Mouse (Mus musculus) gastrocnemius, postnatal 36 days (tissue): ENCODE data around the gene Prkrip1. TPM values are rescaled to one million over a fixed set of nuclear protein-coding genes. Genes with fewer than 3 reads are reported as not detected.
"Not testable (repeated sequence)": the region's sequence is repeated elsewhere in the genome, so short reads cannot be mapped to it uniquely, and the experiment has no call there.

Experiments
- DNase-seq, 2 experiments: peaks; one replicate each; pipeline ENCODE4 v3.0.0; 2022
- intact Hi-C: fragments of 180-260 bp; cut with DNase I; formaldehyde crosslinking; loops from one replicate; pipeline ENCODE4 v1.15.1; 2025
- total RNA-seq, 2 experiments: library from RNA; stranded (reverse); gene quantifications; 2 replicates each; pipeline ENCODE4 v1.2.3; 2021

Prkrip1 gene
- total RNA-seq, 2 experiments from 2014 or later: 20.9 to 21.4 TPM

DNA sequence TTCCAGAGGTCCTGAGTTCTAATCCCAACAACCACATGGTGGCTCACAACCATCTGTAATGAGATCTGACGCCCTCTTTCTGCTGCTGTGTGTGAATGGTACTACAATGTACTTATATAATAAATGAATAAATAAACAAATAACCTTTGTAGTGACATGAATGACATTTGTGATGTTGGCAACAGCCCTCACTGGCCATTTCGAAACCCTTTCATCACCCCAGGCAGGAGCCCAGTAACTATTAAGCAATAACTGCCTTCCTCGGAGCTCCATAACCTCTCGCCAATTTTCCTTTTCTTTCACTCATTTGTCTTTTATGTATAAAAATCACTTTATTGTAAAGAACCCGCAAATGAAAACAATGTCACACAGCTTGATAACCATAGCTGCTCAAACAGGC is 15.0 kb upstream of the Prkrip1 start:
- intact Hi-C loops: no loop called here
- no peak for DNase-seq

- intact Hi-C loops: no loop called here
- DNase-seq: no peak
These were observed 14.0 kb upstream of the Prkrip1 start for GRCm38 (mm10) chr5:136212716-136213115.

DNA sequence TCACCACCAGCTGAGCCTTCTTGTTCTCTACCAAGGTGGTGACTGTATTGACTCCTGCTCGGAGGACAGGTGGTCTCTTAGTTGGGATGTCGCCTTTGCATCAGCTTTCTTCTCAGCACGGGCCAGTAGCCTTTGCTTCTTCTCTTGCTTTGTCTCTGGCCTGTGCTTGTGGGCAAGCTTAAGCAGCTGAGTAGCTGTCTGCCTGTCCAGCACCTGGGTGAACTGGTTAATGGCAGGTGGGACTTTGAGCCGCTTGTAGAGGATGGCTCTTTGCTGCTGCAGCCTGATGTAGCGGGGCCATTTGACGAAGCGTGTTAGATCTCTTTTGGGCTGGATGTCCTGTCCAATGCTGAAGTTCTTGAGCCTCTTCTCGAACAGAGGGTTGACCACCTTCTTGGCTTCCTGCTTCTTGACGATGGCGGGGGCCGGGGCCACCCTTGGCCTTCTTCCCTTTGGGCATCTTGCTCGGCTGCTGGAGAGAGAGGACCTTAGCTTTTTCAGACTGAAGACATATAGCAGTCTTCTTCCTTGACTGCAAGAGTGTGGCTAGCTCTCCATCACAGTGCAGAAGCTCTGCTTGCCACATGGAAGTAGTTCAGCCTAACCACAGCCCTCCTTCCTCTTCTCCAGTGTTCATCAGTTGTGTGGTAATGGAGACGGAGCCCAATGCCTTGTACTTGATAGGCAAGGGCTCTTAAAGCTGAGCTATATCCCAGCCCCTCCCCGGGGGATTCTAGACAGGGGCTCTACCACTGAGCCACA is 12.8 kb upstream of the Prkrip1 start:
- DNase-seq, intact Hi-C loops: not testable (repeated sequence)

DNA sequence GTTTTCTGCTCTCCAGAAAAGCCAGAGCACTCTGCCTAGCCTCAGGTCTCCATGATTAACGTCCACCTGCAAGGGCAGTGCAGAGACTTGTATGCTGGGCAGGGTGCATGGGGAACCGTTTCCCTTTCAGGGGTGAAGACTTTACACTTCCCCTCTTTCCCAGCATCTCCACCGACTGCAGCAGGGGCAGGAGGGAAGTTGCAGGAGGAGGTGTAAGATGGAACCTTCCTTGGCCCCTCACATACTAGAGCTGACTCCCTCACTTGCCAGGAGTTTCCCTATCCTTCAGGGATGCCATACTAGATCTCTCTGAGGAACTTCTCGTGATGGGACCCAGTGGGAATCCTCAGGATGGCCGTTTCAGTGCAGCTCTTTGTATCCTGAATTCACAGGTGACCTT is 11.8 kb upstream of the Prkrip1 start:
- DNase-seq: no peak
- intact Hi-C loops: no loop called here

- peak; percentile 39 to 43 for DNase-seq
These were observed 3.1 kb upstream of the Prkrip1 start for GRCm38 (mm10) chr5:136201832-136202231.

DNA sequence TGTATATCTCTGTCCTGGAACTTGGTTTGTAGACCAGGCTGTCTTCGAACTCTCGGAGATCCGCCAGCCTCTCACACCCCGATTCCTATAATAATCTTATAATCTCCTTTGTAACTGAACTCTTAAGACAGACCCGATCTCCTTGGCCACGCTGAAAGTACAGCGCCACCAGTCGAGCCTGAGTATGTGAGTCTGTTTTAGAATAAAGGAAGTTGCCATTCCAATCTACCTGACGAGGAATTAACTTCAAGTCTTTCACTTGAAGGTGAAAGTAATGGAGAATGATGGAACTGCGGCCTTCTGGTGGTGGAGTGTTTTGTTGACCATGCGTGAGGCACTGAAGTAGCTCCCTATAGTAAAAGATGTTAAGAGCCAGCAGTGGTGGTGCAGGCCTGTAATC is 763 bp upstream of the Prkrip1 start:
- intact Hi-C loops: no loop called here
- no peak for DNase-seq

More at GRCm38 (mm10) chr5:136201832-136202231, 3.1 kb upstream of the Prkrip1 start:
- intact Hi-C loops: loop anchor here (1.0 to 5.0 kb wide), 2 partner anchors 51 to 555 kb away; no protein-coding TSS in a partner anchor

DNA sequence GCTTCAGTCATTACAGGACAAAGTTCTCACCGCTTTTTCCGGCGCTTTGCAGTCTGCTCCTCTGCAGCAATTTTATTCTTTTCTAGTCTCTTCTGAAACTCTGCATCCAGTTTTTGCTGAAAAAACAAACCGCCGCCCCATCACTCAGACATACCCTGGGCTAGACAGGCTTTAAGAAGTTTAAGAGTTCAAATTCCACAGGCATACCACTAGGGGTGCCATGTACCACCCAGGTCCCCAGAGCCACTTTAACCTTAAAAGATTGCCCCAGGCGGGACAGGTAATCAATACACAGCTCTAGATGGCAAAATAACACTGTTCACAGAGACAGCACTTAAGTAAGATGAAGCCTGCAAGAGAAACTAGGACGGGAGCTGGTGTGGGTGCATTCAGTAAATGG is 6.9 kb downstream of the Prkrip1 start:
- DNase-seq: no peak

GRCm38 (mm10) chr5:136186723-136187122 is 12.0 kb downstream of the Prkrip1 start:
- DNase-seq: peak; percentile 30 to 46
- intact Hi-C loops: loop anchor here (1.0 kb wide), 1 partner anchor 51 kb away; no protein-coding TSS in a partner anchor

More for the DNA sequence above, 6.9 kb downstream of the Prkrip1 start:
- intact Hi-C loops: no loop called here

- intact Hi-C loops: no loop called here
- DNase-seq: no peak
These were observed 15.0 kb downstream of the Prkrip1 start for GRCm38 (mm10) chr5:136183766-136184165.

DNA sequence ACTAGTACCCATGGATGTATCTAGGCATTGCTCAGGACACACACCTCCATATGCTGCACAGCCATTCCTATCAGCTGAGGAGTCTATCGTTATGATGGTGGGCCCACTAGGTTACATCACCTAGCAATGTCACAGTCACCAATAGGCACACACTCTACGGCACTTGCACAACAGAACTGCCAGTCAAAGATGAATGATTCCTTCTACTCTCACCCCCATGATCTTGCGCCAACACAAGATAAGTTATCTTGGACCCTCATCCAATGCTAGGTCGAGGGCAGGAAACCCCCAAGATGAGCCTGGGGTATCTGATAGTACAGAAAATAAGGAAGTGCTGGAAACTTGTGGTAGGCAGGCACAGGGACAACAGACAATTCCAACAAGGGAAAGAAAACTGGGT is 15.9 kb downstream of the Prkrip1 start:
- DNase-seq: no peak
- intact Hi-C loops: no loop called here

DNA sequence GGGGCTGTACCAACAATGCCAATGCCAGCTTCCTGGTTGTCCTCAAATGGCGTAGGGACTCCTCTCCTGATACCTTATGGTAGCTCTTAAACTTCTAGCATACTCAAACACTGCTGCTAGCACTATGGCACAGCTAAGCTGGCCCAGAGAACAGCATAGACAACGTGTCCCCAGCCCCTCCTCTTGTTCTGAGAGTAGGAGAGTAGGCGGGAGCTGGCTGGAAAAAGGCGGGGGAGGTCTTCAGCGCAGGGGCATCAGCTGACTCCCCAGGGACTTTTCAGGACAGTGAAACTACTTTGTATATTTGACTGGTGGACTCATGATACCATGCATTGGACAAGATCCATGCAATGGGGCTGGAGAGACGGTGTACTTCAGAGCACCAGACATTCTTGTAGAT is 16.7 kb downstream of the Prkrip1 start:
- intact Hi-C loops: no loop called here
- no peak for DNase-seq

DNA sequence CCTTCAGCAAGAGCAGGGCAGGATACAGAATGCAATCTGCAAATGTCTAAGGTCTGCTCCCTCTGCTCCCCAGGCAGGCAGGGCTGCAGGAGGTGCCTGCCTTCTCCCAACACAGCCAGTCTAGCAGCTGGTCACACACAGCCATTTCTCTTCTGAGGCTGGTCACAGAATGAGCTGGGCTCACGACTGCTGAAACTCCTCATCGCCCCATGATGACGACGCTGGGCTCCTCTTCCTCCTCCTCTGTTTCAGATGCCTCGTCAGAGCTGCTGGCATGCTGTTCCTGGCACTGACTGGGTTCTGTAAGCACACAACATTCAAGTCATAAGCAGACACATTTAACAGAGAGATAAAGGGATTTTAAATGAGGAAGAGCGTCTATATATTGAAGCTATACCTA is 17.6 kb downstream of the Prkrip1 start:
- intact Hi-C loops: no loop called here
- DNase-seq: no peak

DNA sequence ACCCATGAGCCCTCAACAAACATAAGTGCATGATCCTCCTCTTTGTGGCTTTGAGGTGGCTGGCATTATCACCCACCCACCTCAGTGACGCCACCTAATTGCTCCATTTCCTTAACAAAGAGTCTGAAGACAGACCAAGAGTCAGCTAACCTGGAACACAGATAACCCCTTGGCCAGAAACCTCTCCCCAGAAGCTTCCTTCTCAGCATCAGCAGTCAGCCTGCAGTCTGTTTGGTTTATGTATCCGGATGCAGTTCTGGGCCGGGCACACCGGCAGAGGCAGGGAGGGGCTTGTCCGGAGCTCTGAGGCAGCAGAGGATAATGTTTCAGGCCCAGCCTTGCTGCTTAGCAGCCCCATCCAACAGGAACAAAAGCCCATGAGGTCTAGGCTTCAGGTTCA is 19.2 kb downstream of the Prkrip1 start:
- intact Hi-C loops: no loop called here
- DNase-seq: no peak

- intact Hi-C loops: no loop called here
- no peak for DNase-seq
These were observed 24.9 kb downstream of the Prkrip1 start for GRCm38 (mm10) chr5:136173606-136174463.

DNA sequence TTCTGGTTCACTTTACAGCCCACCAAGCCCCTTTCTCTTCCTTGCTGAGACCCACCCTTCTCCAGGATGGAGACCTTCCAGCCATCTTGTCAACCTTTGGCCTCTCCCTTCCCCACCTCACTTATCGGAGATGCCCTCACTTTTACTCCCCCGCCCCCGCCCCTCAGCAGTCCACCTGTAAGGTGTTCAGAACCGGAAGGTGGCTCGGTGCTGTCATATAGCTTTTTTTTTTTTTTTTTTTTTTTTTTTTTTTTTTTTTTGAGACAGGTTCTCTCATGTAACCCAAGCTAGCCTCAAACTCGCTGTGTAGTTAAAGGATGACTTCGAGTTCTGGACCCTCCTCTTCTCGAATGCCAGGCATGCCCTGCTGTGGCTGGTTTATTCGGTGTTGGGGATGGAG is 25.8 kb downstream of the Prkrip1 start:
- DNase-seq: no peak
- intact Hi-C loops: no loop called here

- DNase-seq: no peak
These were observed 27.1 kb downstream of the Prkrip1 start for GRCm38 (mm10) chr5:136171363-136172341.

GRCm38 (mm10) chr5:136170512-136171362 is 28.0 kb downstream of the Prkrip1 start, which contains the start of gene Orai2:
Gene Orai2, minus strand, starts transcription at chr5:136170713.
- peak; percentile 58 to 62 for DNase-seq
- intact Hi-C loops: no loop called here

More at GRCm38 (mm10) chr5:136171363-136172341, 27.1 kb downstream of the Prkrip1 start:
- intact Hi-C loops: no loop called here

DNA sequence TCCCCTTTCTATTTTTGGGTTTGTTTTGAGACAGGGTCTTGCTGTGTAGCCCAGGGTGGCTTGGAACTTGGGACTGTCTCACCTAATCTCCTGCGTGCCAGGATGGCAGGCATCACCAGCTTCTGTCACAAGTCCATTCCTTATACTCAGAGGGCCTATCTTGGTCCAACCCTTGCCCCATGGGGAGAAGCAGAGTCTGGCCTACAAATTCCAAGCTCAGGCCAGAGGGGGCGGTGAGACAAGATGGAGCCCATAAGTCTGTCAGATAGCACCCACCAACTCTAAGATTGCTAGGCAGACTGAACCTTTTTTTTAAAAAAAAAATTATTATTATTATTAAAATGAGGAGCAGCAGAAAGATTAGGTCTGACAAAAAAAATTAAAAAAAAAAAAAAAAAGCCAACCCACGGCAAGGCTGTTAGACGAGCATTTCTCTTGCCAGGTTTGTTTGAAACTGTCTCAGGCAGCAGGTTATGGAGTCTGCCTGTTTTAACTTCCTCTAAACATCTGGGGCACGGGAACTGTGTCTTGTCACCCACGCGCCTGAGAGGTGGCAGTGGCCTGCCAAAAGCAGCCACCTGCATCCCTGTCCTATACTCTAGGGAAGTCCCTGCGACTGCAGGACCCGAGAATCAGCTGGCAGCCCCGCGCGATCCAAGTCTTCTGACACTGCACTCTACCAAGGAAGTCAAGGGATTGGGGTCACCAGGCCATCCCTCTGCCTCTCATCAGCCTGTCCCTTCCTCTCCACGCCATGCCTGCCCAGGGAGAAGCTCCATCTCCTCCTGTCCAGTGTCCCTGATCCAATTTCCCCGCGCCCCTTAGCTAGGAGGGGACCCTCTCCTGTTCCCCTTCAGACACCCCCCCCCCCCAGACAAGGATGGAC is 28.9 kb downstream of the Prkrip1 start:
- intact Hi-C loops: no loop called here
- DNase-seq: no peak
